Mouse (Mus musculus): ENCODE data around the gene 1700001C02Rik. TPM values are rescaled to one million over a fixed set of nuclear protein-coding genes. Genes with fewer than 3 reads are reported as not detected.

Gene 1700001C02Rik
- total RNA-seq, 2 experiments from 2014 or later = not detected

- DNase-seq (ENCODE audit: low spot score in 2 of 2) = no peak
Observed at GRCm38 (mm10) chr5:30493723-30494122, 27.9 kb downstream of the 1700001C02Rik start.

- no peak for DNase-seq (ENCODE audit: low spot score in 2 of 2)
Observed at GRCm38 (mm10) chr5:30494606-30495005, 28.8 kb downstream of the 1700001C02Rik start.

- DNase-seq (ENCODE audit: low spot score in 2 of 2) = no peak
Observed at GRCm38 (mm10) chr5:30495288-30495687, 29.4 kb downstream of the 1700001C02Rik start.

GRCm38 (mm10) chr5:30496821-30497220 is 31.0 kb downstream of the 1700001C02Rik start:
- no peak for DNase-seq (ENCODE audit: low spot score in 2 of 2)

- DNase-seq (ENCODE audit: low spot score in 2 of 2) = no peak
Observed at GRCm38 (mm10) chr5:30497299-30497698, 31.5 kb downstream of the 1700001C02Rik start.

- no peak for DNase-seq (ENCODE audit: low spot score in 2 of 2)
Observed at GRCm38 (mm10) chr5:30513111-30513510, 47.3 kb downstream of the 1700001C02Rik start.

- DNase-seq (ENCODE audit: low spot score in 2 of 2) = peak in 1 of 2 experiments; percentile 36
Observed at GRCm38 (mm10) chr5:30516376-30516775, 50.5 kb downstream of the 1700001C02Rik start.

- DNase-seq (ENCODE audit: low spot score in 2 of 2) = peak in 1 of 2 experiments; percentile 34
Observed at GRCm38 (mm10) chr5:30518108-30518507, 52.3 kb downstream of the 1700001C02Rik start.

- no peak for DNase-seq (ENCODE audit: low spot score in 2 of 2)
Observed at GRCm38 (mm10) chr5:30518547-30518946, 52.7 kb downstream of the 1700001C02Rik start.

- no peak for DNase-seq (ENCODE audit: low spot score in 2 of 2)
Observed at GRCm38 (mm10) chr5:30519494-30519893, 53.6 kb downstream of the 1700001C02Rik start.

- DNase-seq (ENCODE audit: low spot score in 2 of 2) = no peak
Observed at GRCm38 (mm10) chr5:30520214-30520732, 54.4 kb downstream of the 1700001C02Rik start.

GRCm38 (mm10) chr5:30522406-30522805 is 56.6 kb downstream of the 1700001C02Rik start:
- no peak for DNase-seq (ENCODE audit: low spot score in 2 of 2)

GRCm38 (mm10) chr5:30523131-30523530 is 57.3 kb downstream of the 1700001C02Rik start:
- DNase-seq (ENCODE audit: low spot score in 2 of 2) = no peak

GRCm38 (mm10) chr5:30524213-30524612 is 58.4 kb downstream of the 1700001C02Rik start:
- DNase-seq (ENCODE audit: low spot score in 2 of 2) = no peak

GRCm38 (mm10) chr5:30525920-30526836 is 60.3 kb downstream of the 1700001C02Rik start:
- peak in 1 of 2 experiments; percentile 21 for DNase-seq (ENCODE audit: low spot score in 2 of 2)

- DNase-seq (ENCODE audit: low spot score in 2 of 2) = no peak
Observed at GRCm38 (mm10) chr5:30527129-30527528, 61.3 kb downstream of the 1700001C02Rik start.

GRCm38 (mm10) chr5:30528906-30529305 is 63.1 kb downstream of the 1700001C02Rik start:
- DNase-seq (ENCODE audit: low spot score in 2 of 2) = no peak

Other genes starting within 250 kb of the 1700001C02Rik start
- 10 to 100 TPM; 20.4 to 25.7 TPM for gene Selenoi, start 233.5 kb upstream of the 1700001C02Rik start, total RNA-seq (2021)
- gene Drc1, start 184.7 kb upstream of the 1700001C02Rik start, total RNA-seq (2021) = under 1 TPM; 0.23 to 0.47 TPM
- 1 to 10 TPM; 1.2 to 1.7 TPM for gene Otof, start 4.1 kb upstream of the 1700001C02Rik start, total RNA-seq (2021)
- gene Cib4, start 79.8 kb downstream of the 1700001C02Rik start, total RNA-seq (2021) = not detected
- 1 to 10 TPM; 2.1 to 3.3 TPM for gene Kcnk3, start 122.1 kb downstream of the 1700001C02Rik start, total RNA-seq (2021)
- gene Slc35f6, start 181.9 kb downstream of the 1700001C02Rik start, total RNA-seq (2021) = 10 to 100 TPM; 15.6 to 15.9 TPM
- 10 to 100 TPM; 28.7 to 39.2 TPM for gene Cenpa, start 200.7 kb downstream of the 1700001C02Rik start, total RNA-seq (2021)
- 1 to 10 TPM; 5.6 to 7.4 TPM for gene Dpysl5, start 245.5 kb downstream of the 1700001C02Rik start, total RNA-seq (2021)

All from gastrocnemius, postnatal 4 days (tissue).